Mouse (Mus musculus): ENCODE measurements at regions not wholly inside any gene's neighbourhood (a gene's known extent, or its start where the extent isn't known, plus 50 kb on each side); places are given as distances from the start of the nearest gene placed in this dataset.
A peak's percentile ranks its signal among the peaks of the same experiment; 100 is the strongest.

- DNase-seq (ENCODE audit: low read depth, low spot score): no peak
These were observed 59.3 kb upstream of the Bcor start for GRCm38 (mm10) chrX:12219474-12219873.

- DNase-seq (ENCODE audit: low read depth, low spot score): no peak
These were observed 64.2 kb upstream of the Bcor start for GRCm38 (mm10) chrX:12224314-12224713.

GRCm38 (mm10) chrX:12225116-12225891 is 65.1 kb upstream of the Bcor start:
- DNase-seq (ENCODE audit: low read depth, low spot score): peak; percentile 1

GRCm38 (mm10) chrX:12225892-12226206 is 65.7 kb upstream of the Bcor start:
- DNase-seq (ENCODE audit: low read depth, low spot score): no peak

GRCm38 (mm10) chrX:12240505-12241011 is 80.4 kb upstream of the Bcor start:
- DNase-seq (ENCODE audit: low read depth, low spot score): no peak

DNA sequence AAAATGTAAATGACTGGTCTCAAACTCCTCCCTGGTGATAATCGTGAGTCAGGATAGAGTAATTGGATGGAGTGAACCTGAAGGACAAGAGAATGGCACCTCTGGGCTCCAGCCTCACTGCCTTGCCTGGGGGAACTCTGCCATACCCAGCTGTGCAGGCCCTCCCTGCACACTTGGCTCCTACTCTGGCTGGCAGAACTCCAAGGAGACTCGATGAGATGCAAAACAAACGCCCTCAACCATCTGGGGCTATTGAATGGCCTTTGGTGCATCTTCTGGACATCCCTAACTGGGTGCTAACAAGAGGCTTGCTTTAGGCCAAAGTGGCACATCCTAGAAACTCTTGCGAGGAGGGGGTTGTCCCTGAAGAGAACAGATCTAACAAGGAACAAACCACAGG is 81.6 kb upstream of the Bcor start:
- DNase-seq (ENCODE audit: low read depth, low spot score): no peak

GRCm38 (mm10) chrX:12249071-12249470 is 88.9 kb upstream of the Bcor start:
- DNase-seq (ENCODE audit: low read depth, low spot score): no peak

GRCm38 (mm10) chrX:12249911-12250310 is 89.8 kb upstream of the Bcor start:
- DNase-seq (ENCODE audit: low read depth, low spot score): no peak

DNA sequence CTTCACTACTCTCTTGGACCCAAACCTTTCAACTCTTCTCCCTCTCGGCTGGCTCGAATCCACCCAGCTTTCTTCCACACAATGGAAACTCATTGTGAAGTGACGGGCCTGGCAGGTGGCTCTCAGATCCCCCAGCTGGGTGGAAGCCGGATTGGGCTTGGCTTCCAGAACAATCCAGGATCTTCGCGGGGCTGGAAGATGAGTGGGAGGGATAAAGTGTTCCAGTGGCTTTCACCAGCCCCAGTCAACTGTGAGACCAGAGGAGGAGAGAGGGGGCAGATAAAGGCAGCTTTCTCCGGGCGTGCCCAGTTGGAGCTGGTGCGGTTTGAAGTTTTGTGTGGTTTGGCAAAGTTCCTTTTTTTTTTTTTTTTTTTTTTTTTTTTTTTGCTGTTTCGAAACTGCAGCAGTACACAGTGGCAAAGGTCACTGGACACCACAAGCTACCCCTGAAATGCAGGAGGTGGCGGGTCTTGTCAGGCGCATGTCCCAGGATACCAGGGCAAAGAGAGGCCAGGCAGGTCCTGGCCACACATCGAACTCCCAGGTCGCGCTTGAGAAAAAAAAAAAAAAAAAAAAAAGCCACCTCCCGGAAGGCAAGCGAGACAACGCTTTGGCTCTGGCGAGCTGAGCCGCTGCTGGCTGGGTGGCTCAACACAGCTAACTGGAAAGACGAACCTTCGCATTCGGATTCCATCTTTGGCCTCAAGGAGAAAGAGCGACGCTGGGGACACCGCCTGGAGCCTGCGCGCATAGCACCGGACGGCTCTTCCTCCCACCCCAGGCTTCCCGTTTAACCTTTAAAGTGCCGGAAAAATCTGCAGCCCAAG is 91.9 kb upstream of the Bcor start:
- no peak for DNase-seq (ENCODE audit: low read depth, low spot score)

- no peak for DNase-seq (ENCODE audit: low read depth, low spot score)
These were observed 92.5 kb upstream of the Bcor start for GRCm38 (mm10) chrX:12252680-12253021.

DNA sequence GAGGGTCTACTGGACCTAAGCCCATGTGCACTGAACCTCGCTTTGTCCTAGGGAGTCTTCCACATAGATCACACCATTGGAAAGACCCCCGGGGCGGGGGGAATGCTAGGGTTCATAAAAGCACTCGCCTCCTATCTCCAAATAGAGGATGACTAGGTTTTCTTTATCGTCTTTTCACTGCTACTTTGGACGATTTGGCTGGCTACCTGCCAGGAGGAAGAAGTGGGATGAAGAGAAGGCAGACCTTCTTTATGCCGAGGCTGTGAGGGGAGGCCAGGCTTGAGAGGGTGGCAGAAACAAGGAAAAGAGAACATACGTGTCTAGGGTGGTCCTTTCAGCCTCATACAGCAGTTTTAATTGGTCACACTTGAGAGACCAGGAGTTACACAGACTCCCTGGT is 96.6 kb upstream of the Bcor start:
- no peak for DNase-seq (ENCODE audit: low read depth, low spot score)

DNA sequence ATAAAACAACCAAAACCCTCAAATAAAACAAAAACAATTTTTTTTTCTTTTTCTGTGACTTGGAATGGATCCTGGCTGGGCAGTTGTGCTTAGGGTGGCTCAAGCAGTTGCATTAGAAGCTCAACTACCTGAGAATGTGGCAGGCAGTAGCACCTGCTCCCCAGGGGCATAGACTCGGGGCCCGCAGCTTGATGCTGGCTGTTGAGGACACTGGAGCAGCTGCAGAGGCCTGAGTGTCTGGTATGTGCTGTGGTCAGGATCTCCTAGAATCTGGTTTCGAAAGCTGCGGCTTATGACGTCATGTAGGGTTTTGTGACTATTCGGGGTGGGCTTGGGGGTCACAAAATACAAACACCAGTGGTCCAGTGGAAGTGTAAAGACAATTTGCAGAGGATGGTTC is 103.7 kb upstream of the Bcor start:
- DNase-seq (ENCODE audit: low read depth, low spot score): no peak

GRCm38 (mm10) chrX:12284741-12285140 is 124.6 kb upstream of the Bcor start:
- no peak for DNase-seq (ENCODE audit: low read depth, low spot score)

GRCm38 (mm10) chrX:12285141-12285540 is 125.0 kb upstream of the Bcor start:
- no peak for DNase-seq (ENCODE audit: low read depth, low spot score)

GRCm38 (mm10) chrX:12285976-12286909 is 126.1 kb upstream of the Bcor start:
- DNase-seq (ENCODE audit: low read depth, low spot score): no peak

- no peak for DNase-seq (ENCODE audit: low read depth, low spot score)
These were observed 126.9 kb upstream of the Bcor start for GRCm38 (mm10) chrX:12286910-12287522.

GRCm38 (mm10) chrX:12287656-12288561 is 127.8 kb upstream of the Bcor start:
- DNase-seq (ENCODE audit: low read depth, low spot score): no peak

DNA sequence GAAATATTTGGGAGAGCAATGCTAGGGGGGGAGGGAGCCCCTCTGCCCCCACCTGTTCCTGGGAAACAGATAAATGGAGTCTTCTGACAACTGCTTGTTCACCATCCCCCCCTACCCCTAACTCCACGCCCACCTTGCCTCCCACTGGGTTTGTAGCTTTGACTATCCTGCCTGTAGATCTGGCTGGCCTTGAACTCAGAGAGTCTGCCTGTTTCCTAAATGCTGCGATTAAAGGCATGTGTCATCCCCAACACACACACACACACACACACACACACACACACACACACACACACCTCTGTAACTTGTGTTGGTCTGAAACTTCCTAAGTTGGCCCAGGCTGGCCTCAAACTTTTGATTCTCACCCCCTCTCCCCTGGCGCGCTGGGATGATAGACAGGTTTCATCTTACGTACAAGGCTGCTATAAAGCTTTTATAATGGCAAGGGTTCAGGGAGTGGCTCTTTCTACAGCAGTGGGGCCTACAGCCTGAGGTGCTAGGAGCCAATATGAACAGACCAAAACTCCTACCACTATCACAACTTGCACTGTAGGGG is 128.5 kb upstream of the Bcor start:
- DNase-seq (ENCODE audit: low read depth, low spot score): no peak

DNA sequence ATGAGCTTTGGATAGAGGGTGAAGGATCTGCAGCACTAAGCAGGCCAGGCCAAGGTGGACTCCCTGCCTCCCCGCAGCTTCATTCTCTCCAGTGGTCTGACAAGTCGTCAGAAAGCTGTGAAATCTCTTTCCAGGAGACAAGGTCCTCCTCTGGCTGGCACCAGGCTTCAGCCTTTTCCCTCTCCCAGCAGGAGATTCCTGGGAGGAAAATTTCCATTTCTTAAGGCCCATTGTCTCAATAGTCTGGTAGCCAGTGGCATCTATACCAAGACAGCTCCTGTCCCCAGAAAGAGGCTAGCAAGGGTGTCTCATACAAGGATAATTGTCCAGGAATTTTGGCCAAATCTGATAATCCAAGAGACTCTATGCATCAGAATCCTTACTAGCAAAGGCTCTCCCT is 133.0 kb upstream of the Bcor start:
- DNase-seq (ENCODE audit: low read depth, low spot score): no peak

- DNase-seq (ENCODE audit: low read depth, low spot score): no peak
These were observed 134.3 kb upstream of the Bcor start for GRCm38 (mm10) chrX:12294452-12294851.
